Mouse (Mus musculus) lung, adult 2 months (tissue): ENCODE results near the gene Ube4b.

Experiments used
- CTCF ChIP-seq: fragments of 200-500 bp; IDR thresholded peaks from 2 replicates; pipeline ENCODE4 v1.5.1; 2011; ENCODE audit warnings: mild to moderate bottlenecking, low read length, control low read depth; ENCODE audit not compliant: insufficient read depth
- POLR2A ChIP-seq: fragments of 200-500 bp; IDR thresholded peaks from 2 replicates; pipeline ENCODE4 v1.6.1; 2011; ENCODE audit warnings: low read depth, mild to moderate bottlenecking, control low read depth, low read length, borderline replicate concordance; ENCODE audit errors: extremely low read depth

DNA sequence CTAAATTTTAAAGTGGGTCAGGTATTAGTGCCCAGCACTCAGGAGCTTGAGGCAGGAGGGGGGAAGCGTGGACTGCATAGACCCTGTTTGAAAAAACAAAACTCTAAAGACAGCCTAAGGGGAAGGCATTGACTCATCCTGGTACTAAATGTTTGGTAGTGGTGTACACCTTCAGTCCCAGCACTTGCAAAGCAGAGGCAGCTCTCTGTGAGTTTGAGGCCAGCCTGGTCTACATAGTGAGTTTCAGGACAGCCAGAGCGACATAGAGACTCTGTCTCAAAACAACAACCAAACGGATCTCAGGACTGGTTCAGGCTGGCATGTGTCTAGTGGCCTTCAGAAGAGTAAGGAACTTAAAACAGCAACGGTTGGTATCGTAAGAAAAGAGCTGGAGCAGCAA is 123.8 kb downstream of the Ube4b start:
- TF ChIP-seq POLR2A (no peak), CTCF (no peak)
